Mouse (Mus musculus): ENCODE measurements at regions not wholly inside any gene's neighbourhood (a gene's known extent, or its start where the extent isn't known, plus 50 kb on each side); places are given as distances from the start of the nearest gene placed in this dataset.

- H3K9ac ChIP-seq: no peak overlapping the region
- H3K4me1 ChIP-seq: peaks cover 4% of the 10 kb centered on the region; the same call in 1 of the 2 replicates
- H3K4me2 ChIP-seq: no peak overlapping the region
- no peak overlapping the region for H3K4me3 ChIP-seq
- no peak for ATAC-seq (ENCODE audit: insufficient number of reproducible peaks, insufficient read depth, low FRiP score, low TSS enrichment, low read depth)
- no peaks in the 10 kb centered on the region for H3K27me3 ChIP-seq
- no peak overlapping the region for H3K27ac ChIP-seq
- no peaks in the 10 kb centered on the region for H3K36me3 ChIP-seq
- no peaks in the 10 kb centered on the region for H3K9me3 ChIP-seq
- WGBS: 64% methylated on average over 7 of the region's 7 CpGs
Measured at GRCm38 (mm10) chr7:72949886-72950285, 425.4 kb upstream of the Rgma start.

DNA sequence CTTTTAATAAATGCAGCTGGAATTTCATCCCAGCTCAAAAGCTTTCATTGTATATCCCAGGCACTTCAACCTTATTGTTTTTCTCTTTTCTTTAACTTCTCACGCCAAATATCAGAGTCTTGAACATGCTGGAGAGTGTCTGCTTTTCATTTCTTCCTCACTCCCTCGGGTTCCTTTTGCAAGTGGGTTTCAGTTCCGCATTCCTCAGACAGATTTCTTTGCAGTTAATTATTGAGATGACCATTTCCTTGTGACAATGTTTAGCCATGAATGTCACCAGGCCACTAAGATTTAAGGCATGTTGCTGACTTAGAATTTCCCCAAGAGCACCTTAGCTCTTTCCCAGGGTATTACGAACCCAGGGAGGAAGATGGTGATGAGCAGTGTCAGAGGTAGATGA lies 417.6 kb upstream of the Rgma start:
- no peak for ATAC-seq (ENCODE audit: insufficient number of reproducible peaks, insufficient read depth, low FRiP score, low TSS enrichment, low read depth)
- Histone ChIP-seq H3K27me3 (no peaks in the 10 kb centered on the region), H3K4me1 (peaks cover 4% of the 10 kb centered on the region; the same call in 1 of the 2 replicates), H3K9ac (no peak overlapping the region), H3K4me2 (no peak overlapping the region), H3K9me3 (no peaks in the 10 kb centered on the region), H3K4me3 (no peak overlapping the region), H3K27ac (no peak overlapping the region), H3K36me3 (no peaks in the 10 kb centered on the region)
- WGBS: 31% methylated on average over 4 of the region's 4 CpGs

DNA sequence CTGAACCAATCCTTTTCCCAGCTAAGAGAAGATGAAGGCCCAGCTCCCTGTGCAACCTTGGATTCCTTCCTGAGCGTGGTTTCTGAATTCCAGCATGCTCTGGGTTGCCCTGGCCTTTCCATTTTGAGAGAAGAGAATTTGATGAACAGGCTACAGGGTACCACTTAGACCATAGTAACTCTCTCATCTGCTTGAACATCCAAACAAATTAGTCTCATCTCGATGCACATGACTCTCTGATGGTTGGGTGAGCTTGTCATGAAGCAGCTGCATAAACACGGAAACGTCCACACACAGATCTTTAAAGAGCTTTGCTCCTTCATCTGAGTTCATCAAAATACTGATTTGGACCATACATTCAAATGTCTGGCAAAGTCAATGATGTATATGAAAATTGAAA lies 414.0 kb upstream of the Rgma start:
- WGBS: 59% methylated on average over 4 of the region's 4 CpGs
- no peaks in the 10 kb centered on the region for H3K9me3 ChIP-seq
- no peak overlapping the region for H3K27ac ChIP-seq

GRCm38 (mm10) chr7:72962815-72963214 lies 412.5 kb upstream of the Rgma start:
- WGBS: 54% methylated on average over 3 of the region's 3 CpGs
- Histone ChIP-seq H3K4me2 (no peak overlapping the region), H3K4me1 (peaks cover 2% of the 10 kb centered on the region; the same call in 1 of the 2 replicates), H3K27ac (no peak overlapping the region), H3K27me3 (no peaks in the 10 kb centered on the region), H3K4me3 (no peak overlapping the region), H3K36me3 (no peaks in the 10 kb centered on the region), H3K9me3 (no peaks in the 10 kb centered on the region), H3K9ac (no peak overlapping the region)
- ATAC-seq (ENCODE audit: insufficient number of reproducible peaks, insufficient read depth, low FRiP score, low TSS enrichment, low read depth): no peak

More for the DNA sequence above, 414.0 kb upstream of the Rgma start:
- no peak overlapping the region for H3K4me2 ChIP-seq
- no peak overlapping the region for H3K9ac ChIP-seq
- no peaks in the 10 kb centered on the region for H3K36me3 ChIP-seq
- H3K4me3 ChIP-seq: no peak overlapping the region
- peaks cover 4% of the 10 kb centered on the region; the same call in 1 of the 2 replicates for H3K4me1 ChIP-seq
- ATAC-seq (ENCODE audit: insufficient number of reproducible peaks, insufficient read depth, low FRiP score, low TSS enrichment, low read depth): no peak
- no peaks in the 10 kb centered on the region for H3K27me3 ChIP-seq

DNA sequence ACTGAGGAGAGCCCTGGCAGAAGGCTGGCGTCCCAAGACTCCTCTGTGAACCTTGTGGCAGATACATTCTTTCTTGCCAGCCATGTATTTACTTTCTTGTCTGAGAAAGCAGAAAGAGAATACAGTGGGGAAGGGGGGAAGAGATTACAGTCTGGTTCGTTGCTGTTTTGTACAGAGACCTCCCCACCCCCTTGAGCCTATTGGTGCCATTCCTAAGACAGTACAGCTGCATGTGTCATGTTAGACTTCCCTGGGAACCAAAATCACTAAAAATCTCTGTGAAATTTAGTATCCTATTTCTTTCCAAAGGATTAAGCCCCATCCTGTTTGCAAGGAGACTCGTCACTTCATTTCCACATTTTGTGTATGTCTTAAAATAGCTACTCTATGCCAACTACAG lies 411.4 kb upstream of the Rgma start:
- Histone ChIP-seq H3K9ac (no peak overlapping the region), H3K27ac (no peak overlapping the region), H3K4me2 (no peak overlapping the region), H3K27me3 (no peaks in the 10 kb centered on the region), H3K9me3 (no peaks in the 10 kb centered on the region), H3K36me3 (no peaks in the 10 kb centered on the region), H3K4me3 (no peak overlapping the region), H3K4me1 (no peaks in the 10 kb centered on the region)
- WGBS: 60% methylated on average over 3 of the region's 3 CpGs
- no peak for ATAC-seq (ENCODE audit: insufficient number of reproducible peaks, insufficient read depth, low FRiP score, low TSS enrichment, low read depth)

GRCm38 (mm10) chr7:72968193-72968592 lies 407.1 kb upstream of the Rgma start:
- Histone ChIP-seq H3K4me1 (no peaks in the 10 kb centered on the region), H3K4me3 (no peak overlapping the region), H3K4me2 (no peak overlapping the region), H3K9me3 (no peaks in the 10 kb centered on the region), H3K36me3 (no peaks in the 10 kb centered on the region), H3K27me3 (no peaks in the 10 kb centered on the region), H3K9ac (no peak overlapping the region), H3K27ac (no peak overlapping the region)
- WGBS: 71% methylated on average over 4 of the region's 4 CpGs
- ATAC-seq (ENCODE audit: insufficient number of reproducible peaks, insufficient read depth, low FRiP score, low TSS enrichment, low read depth): no peak

- Histone ChIP-seq H3K9me3 (no peaks in the 10 kb centered on the region), H3K4me1 (no peaks in the 10 kb centered on the region), H3K27ac (no peak overlapping the region), H3K27me3 (no peaks in the 10 kb centered on the region), H3K4me3 (no peak overlapping the region), H3K36me3 (no peaks in the 10 kb centered on the region), H3K9ac (no peak overlapping the region), H3K4me2 (no peak overlapping the region)
- no peak for ATAC-seq (ENCODE audit: insufficient number of reproducible peaks, insufficient read depth, low FRiP score, low TSS enrichment, low read depth)
- WGBS: 81% methylated on average over 5 of the region's 5 CpGs
Measured at GRCm38 (mm10) chr7:72971506-72972267, 403.6 kb upstream of the Rgma start.

DNA sequence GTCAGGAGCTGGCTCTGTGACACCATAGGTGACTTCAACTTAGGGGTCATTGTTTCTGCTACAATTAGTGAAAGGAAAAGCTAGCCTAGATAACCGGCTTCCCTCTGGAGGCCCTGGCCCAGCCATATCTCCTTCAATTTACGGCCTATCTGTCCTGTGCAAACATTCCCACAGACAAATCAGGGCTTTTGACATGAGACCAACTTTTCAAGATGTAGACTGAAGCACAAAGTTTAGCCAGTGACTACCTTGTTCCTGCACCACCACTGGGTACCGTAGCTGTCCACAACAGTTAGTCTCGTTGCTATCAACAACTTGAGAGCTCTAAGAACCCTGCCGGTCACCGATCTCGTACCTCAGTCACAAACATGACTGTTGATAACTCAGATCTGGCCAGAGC lies 402.9 kb upstream of the Rgma start:
- Histone ChIP-seq H3K9me3 (no peaks in the 10 kb centered on the region), H3K27me3 (no peaks in the 10 kb centered on the region), H3K36me3 (no peaks in the 10 kb centered on the region), H3K4me1 (no peaks in the 10 kb centered on the region), H3K9ac (no peak overlapping the region), H3K4me2 (no peak overlapping the region), H3K4me3 (no peak overlapping the region), H3K27ac (no peak overlapping the region)
- no peak for ATAC-seq (ENCODE audit: insufficient number of reproducible peaks, insufficient read depth, low FRiP score, low TSS enrichment, low read depth)
- 90% methylated on average over 7 of the region's 7 CpGs for WGBS

- no peak overlapping the region for H3K27ac ChIP-seq
- H3K4me2 ChIP-seq: no peak overlapping the region
- H3K36me3 ChIP-seq: no peaks in the 10 kb centered on the region
- no peaks in the 10 kb centered on the region for H3K4me1 ChIP-seq
- no peak overlapping the region for H3K4me3 ChIP-seq
- no peaks in the 10 kb centered on the region for H3K27me3 ChIP-seq
- no peak overlapping the region for H3K9ac ChIP-seq
- ATAC-seq (ENCODE audit: insufficient number of reproducible peaks, insufficient read depth, low FRiP score, low TSS enrichment, low read depth): no peak
- WGBS: 86% methylated on average over 3 of the region's 3 CpGs
- H3K9me3 ChIP-seq: no peaks in the 10 kb centered on the region
Measured at GRCm38 (mm10) chr7:72973771-72974170, 401.5 kb upstream of the Rgma start.

DNA sequence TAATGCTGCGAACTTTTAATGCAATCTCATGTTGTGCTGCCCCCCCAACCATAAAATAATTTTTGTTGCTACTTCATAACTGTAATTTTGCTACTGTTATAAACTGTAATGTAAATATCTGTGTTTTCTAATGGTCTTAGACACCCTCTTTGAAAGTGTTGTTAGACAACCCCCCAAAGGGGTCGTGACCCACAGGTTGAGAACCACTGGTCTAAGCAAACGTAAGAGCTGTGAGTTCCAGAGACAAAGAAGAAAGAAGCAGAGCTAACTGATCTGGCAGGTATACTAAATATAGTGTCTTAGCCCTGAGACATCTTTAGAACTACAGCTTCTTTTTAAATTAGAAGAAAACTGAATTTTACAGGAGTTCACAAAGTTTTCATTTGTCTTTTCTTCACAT lies 400.9 kb upstream of the Rgma start:
- H3K4me1 ChIP-seq: no peaks in the 10 kb centered on the region
- no peaks in the 10 kb centered on the region for H3K27me3 ChIP-seq
- no peak overlapping the region for H3K4me3 ChIP-seq
- no peaks in the 10 kb centered on the region for H3K36me3 ChIP-seq
- H3K9me3 ChIP-seq: no peaks in the 10 kb centered on the region
- no peak overlapping the region for H3K4me2 ChIP-seq
- H3K27ac ChIP-seq: no peak overlapping the region
- no peak overlapping the region for H3K9ac ChIP-seq
- no peak for ATAC-seq (ENCODE audit: insufficient number of reproducible peaks, insufficient read depth, low FRiP score, low TSS enrichment, low read depth)
- 88% methylated on average over 3 of the region's 3 CpGs for WGBS

- WGBS: 78% methylated on average over 8 of the region's 8 CpGs
- Histone ChIP-seq H3K4me3 (no peak overlapping the region), H3K9ac (no peak overlapping the region), H3K27me3 (peaks cover 4% of the 10 kb centered on the region), H3K4me2 (no peak overlapping the region), H3K27ac (no peak overlapping the region), H3K36me3 (no peaks in the 10 kb centered on the region), H3K9me3 (no peaks in the 10 kb centered on the region), H3K4me1 (no peaks in the 10 kb centered on the region)
- ATAC-seq (ENCODE audit: insufficient number of reproducible peaks, insufficient read depth, low FRiP score, low TSS enrichment, low read depth): no peak
Measured at GRCm38 (mm10) chr7:72990559-72991429, 384.5 kb upstream of the Rgma start.

DNA sequence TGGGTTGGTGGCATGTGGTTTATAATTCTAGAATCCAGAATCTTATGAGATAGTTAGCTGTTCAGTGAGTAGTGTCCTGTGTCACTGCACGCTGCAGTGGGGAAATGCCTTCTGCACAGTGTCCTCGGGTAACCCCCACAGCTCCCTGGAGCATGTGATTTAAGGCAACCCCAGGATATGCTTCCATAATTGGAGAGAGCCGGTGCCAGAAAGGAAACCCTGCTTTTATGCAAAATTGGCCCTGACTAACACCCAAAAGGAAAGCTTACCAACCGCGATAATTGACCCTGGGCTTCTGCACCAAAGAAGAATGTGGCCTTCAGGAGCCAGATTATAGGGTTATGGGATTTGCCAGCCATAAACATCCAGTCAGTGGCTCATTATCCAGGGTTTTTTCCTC lies 376.9 kb upstream of the Rgma start:
- Histone ChIP-seq H3K9ac (no peak overlapping the region), H3K27me3 (peaks cover 10% of the 10 kb centered on the region), H3K4me1 (peaks cover 9% of the 10 kb centered on the region; the same call in 1 of the 2 replicates), H3K9me3 (no peaks in the 10 kb centered on the region), H3K4me3 (no peak overlapping the region), H3K27ac (no peak overlapping the region), H3K36me3 (no peaks in the 10 kb centered on the region), H3K4me2 (no peak overlapping the region)
- 30% methylated on average over 5 of the region's 5 CpGs for WGBS
- ATAC-seq (ENCODE audit: insufficient number of reproducible peaks, insufficient read depth, low FRiP score, low TSS enrichment, low read depth): no peak

Measured in embryonic facial prominence, embryonic 13.5 days (tissue).